Mouse (Mus musculus): ENCODE measurements around the gene Vmn1r56.
"Not testable (repeated sequence)": the region's sequence is repeated elsewhere in the genome, so short reads cannot be mapped to it uniquely, and the experiment has no call there.

DNA sequence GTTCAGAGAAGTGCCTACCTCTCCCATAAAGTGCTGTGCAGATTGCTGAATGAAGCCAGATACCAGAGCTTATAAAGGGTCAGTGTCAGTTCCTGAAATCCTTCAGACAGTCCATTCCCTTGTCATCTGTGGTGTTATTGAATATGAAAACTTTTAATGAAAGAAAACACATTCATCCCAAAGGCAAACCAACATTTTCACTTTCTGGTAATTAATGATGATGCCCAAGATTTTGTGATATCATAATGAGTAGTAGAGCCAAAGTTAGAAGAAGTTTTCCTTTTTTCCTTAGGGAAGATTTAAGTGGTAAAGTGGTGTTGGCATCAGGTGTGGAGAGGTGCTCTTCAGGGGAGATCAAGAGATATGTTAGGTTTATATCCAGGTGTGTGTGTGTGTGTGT is 47.0 kb downstream of the Vmn1r56 start, which contains the start of gene Vmn1r55:
- not testable (repeated sequence) for TF ChIP-seq ZC3H11A (IDR thresholded peaks at IDR 0.05; ENCODE audit: borderline replicate concordance, low read depth, low read length); MAFK (IDR thresholded peaks at IDR 0.05; ENCODE audit: insufficient read depth, low read depth, low read length); HCFC1 (IDR thresholded peaks at IDR 0.05; ENCODE audit: borderline replicate concordance, insufficient read depth, low read length); CHD2 (IDR thresholded peaks at IDR 0.05; ENCODE audit: low read depth, low read length)

All from ES-E14 (cell line).